Mouse (Mus musculus): Measurements from ENCODE around the gene Nmi. TPM values are rescaled to one million over a fixed set of nuclear protein-coding genes. Genes with fewer than 3 reads are reported as not detected.

Gene Nmi
- polyA plus RNA-seq, 1 experiment from 2014 or later: 4.7 TPM

- no peak overlapping the region for H3K4me2 ChIP-seq (replicated peaks)
- 0 out of 2 replicates have a peak, but pooled peaks cover 3% of the 10 kb centered on the region for H3K27me3 ChIP-seq (ENCODE audit: control insufficient read depth, insufficient read depth, low read length)
- 94% methylated on average over 7 of the region's 7 CpGs for WGBS
- H3K4me3 ChIP-seq (replicated peaks; ENCODE audit: low read length): no peak overlapping the region
- H3K36me3 ChIP-seq (replicated peaks; ENCODE audit: control insufficient read depth, insufficient read depth): no peaks in the 10 kb centered on the region
- ATAC-seq (ENCODE audit: low FRiP score): no peak
- no peak overlapping the region for H3K9ac ChIP-seq
- DNase-seq (ENCODE audit: low spot score): no peak
- no peaks in the 10 kb centered on the region for H3K9me3 ChIP-seq (ENCODE audit: control insufficient read depth, low read length)
- H3K27ac ChIP-seq: no peak overlapping the region
- H3K4me1 ChIP-seq (replicated peaks; ENCODE audit: control insufficient read depth, insufficient read depth, low read length): no peaks in the 10 kb centered on the region
These were observed 37.4 kb downstream of the Nmi start for GRCm38 (mm10) chr2:51935921-51936320.

- Histone ChIP-seq H3K36me3 (replicated peaks; ENCODE audit: control insufficient read depth, insufficient read depth) (no peaks in the 10 kb centered on the region), H3K9ac (peak within 1 kb of the TSS; percentile 60), H3K27ac (no peak within 1 kb of the TSS), H3K27me3 (ENCODE audit: control insufficient read depth, insufficient read depth, low read length) (0 out of 2 replicates have a peak, but pooled peaks cover 3% of the 10 kb centered on the region), H3K4me3 (replicated peaks; ENCODE audit: low read length) (peak within 1 kb of the TSS; percentile 45), H3K9me3 (ENCODE audit: control insufficient read depth, low read length) (no peaks in the 10 kb centered on the region), H3K4me2 (replicated peaks) (peak within 1 kb of the TSS; percentile 87), H3K4me1 (replicated peaks; ENCODE audit: control insufficient read depth, insufficient read depth, low read length) (no peaks in the 10 kb centered on the region)
- WGBS: 2% methylated on average over 48 of the region's 48 CpGs
- DNase-seq (ENCODE audit: low spot score): peak; percentile 72
- peak; percentile 91 for ATAC-seq (ENCODE audit: low FRiP score)
These were observed 38.5 kb downstream of the Nmi start, which contains the start of gene Rbm43 for GRCm38 (mm10) chr2:51934574-51935334. Rbm43 (minus strand) TSS chr2:51935163.

GRCm38 (mm10) chr2:51933341-51934134 is 39.8 kb downstream of the Nmi start:
- WGBS: 59% methylated on average over 10 of the region's 12 CpGs
- no peak overlapping the region for H3K4me3 ChIP-seq (replicated peaks; ENCODE audit: low read length)
- no peak overlapping the region for H3K9ac ChIP-seq
- H3K4me2 ChIP-seq (replicated peaks): peak overlapping the region; percentile 87; the same call in 1 of the 2 replicates
- DNase-seq (ENCODE audit: low spot score) (no peak), ATAC-seq (ENCODE audit: low FRiP score) (no peak)
- H3K4me1 ChIP-seq (replicated peaks; ENCODE audit: control insufficient read depth, insufficient read depth, low read length): no peaks in the 10 kb centered on the region
- H3K27me3 ChIP-seq (ENCODE audit: control insufficient read depth, insufficient read depth, low read length): 0 out of 2 replicates have a peak, but pooled peaks cover 3% of the 10 kb centered on the region
- H3K9me3 ChIP-seq (ENCODE audit: control insufficient read depth, low read length): no peaks in the 10 kb centered on the region
- no peak overlapping the region for H3K27ac ChIP-seq
- no peaks in the 10 kb centered on the region for H3K36me3 ChIP-seq (replicated peaks; ENCODE audit: control insufficient read depth, insufficient read depth)

- Histone ChIP-seq H3K9ac (no peak overlapping the region), H3K4me1 (replicated peaks; ENCODE audit: control insufficient read depth, insufficient read depth, low read length) (no peaks in the 10 kb centered on the region), H3K27me3 (ENCODE audit: control insufficient read depth, insufficient read depth, low read length) (0 out of 2 replicates have a peak, but pooled peaks cover 3% of the 10 kb centered on the region), H3K9me3 (ENCODE audit: control insufficient read depth, low read length) (no peaks in the 10 kb centered on the region), H3K36me3 (replicated peaks; ENCODE audit: control insufficient read depth, insufficient read depth) (no peaks in the 10 kb centered on the region), H3K4me2 (replicated peaks) (no peak overlapping the region), H3K27ac (no peak overlapping the region), H3K4me3 (replicated peaks; ENCODE audit: low read length) (no peak overlapping the region)
- ATAC-seq (ENCODE audit: low FRiP score) (no peak), DNase-seq (ENCODE audit: low spot score) (no peak)
- WGBS: 92% methylated on average over 7 of the region's 7 CpGs
These were observed 42.1 kb downstream of the Nmi start for GRCm38 (mm10) chr2:51931241-51931640.

- Histone ChIP-seq H3K9ac (no peak overlapping the region), H3K4me1 (replicated peaks; ENCODE audit: control insufficient read depth, insufficient read depth, low read length) (no peaks in the 10 kb centered on the region), H3K9me3 (ENCODE audit: control insufficient read depth, low read length) (no peaks in the 10 kb centered on the region), H3K36me3 (replicated peaks; ENCODE audit: control insufficient read depth, insufficient read depth) (no peaks in the 10 kb centered on the region), H3K27ac (no peak overlapping the region), H3K4me3 (replicated peaks; ENCODE audit: low read length) (no peak overlapping the region), H3K27me3 (ENCODE audit: control insufficient read depth, insufficient read depth, low read length) (no peaks in the 10 kb centered on the region), H3K4me2 (replicated peaks) (no peak overlapping the region)
- DNase-seq (ENCODE audit: low spot score): peak; percentile 90
- 4% methylated on average over 5 of the region's 5 CpGs for WGBS
- peak; percentile 87 for ATAC-seq (ENCODE audit: low FRiP score)
These were observed 58.2 kb downstream of the Nmi start for GRCm38 (mm10) chr2:51914944-51915680.

- DNase-seq (ENCODE audit: low spot score) (no peak), ATAC-seq (ENCODE audit: low FRiP score) (no peak)
- WGBS: 55% methylated on average over 7 of the region's 7 CpGs
These were observed 58.8 kb downstream of the Nmi start for GRCm38 (mm10) chr2:51914532-51914931.

GRCm38 (mm10) chr2:51912740-51913139 is 60.6 kb downstream of the Nmi start:
- Histone ChIP-seq H3K9me3 (ENCODE audit: control insufficient read depth, low read length) (no peaks in the 10 kb centered on the region), H3K27me3 (ENCODE audit: control insufficient read depth, insufficient read depth, low read length) (no peaks in the 10 kb centered on the region), H3K36me3 (replicated peaks; ENCODE audit: control insufficient read depth, insufficient read depth) (no peaks in the 10 kb centered on the region), H3K4me1 (replicated peaks; ENCODE audit: control insufficient read depth, insufficient read depth, low read length) (no peaks in the 10 kb centered on the region), H3K4me2 (replicated peaks) (no peak overlapping the region), H3K27ac (no peak overlapping the region), H3K9ac (no peak overlapping the region), H3K4me3 (replicated peaks; ENCODE audit: low read length) (no peak overlapping the region)
- ATAC-seq (ENCODE audit: low FRiP score): no peak
- WGBS: 39% methylated on average over 6 of the region's 6 CpGs
- DNase-seq (ENCODE audit: low spot score): no peak

More at GRCm38 (mm10) chr2:51914532-51914931, 58.8 kb downstream of the Nmi start:
- Histone ChIP-seq H3K4me2 (replicated peaks) (no peak overlapping the region), H3K27ac (no peak overlapping the region), H3K27me3 (ENCODE audit: control insufficient read depth, insufficient read depth, low read length) (no peaks in the 10 kb centered on the region), H3K9me3 (ENCODE audit: control insufficient read depth, low read length) (no peaks in the 10 kb centered on the region), H3K9ac (no peak overlapping the region), H3K4me1 (replicated peaks; ENCODE audit: control insufficient read depth, insufficient read depth, low read length) (no peaks in the 10 kb centered on the region), H3K36me3 (replicated peaks; ENCODE audit: control insufficient read depth, insufficient read depth) (no peaks in the 10 kb centered on the region), H3K4me3 (replicated peaks; ENCODE audit: low read length) (no peak overlapping the region)

GRCm38 (mm10) chr2:51911864-51912263 is 61.4 kb downstream of the Nmi start:
- no peaks in the 10 kb centered on the region for H3K4me1 ChIP-seq (replicated peaks; ENCODE audit: control insufficient read depth, insufficient read depth, low read length)
- no peak overlapping the region for H3K27ac ChIP-seq
- DNase-seq (ENCODE audit: low spot score) (no peak), ATAC-seq (ENCODE audit: low FRiP score) (no peak)
- H3K4me2 ChIP-seq (replicated peaks): no peak overlapping the region
- H3K27me3 ChIP-seq (ENCODE audit: control insufficient read depth, insufficient read depth, low read length): no peaks in the 10 kb centered on the region
- H3K9me3 ChIP-seq (ENCODE audit: control insufficient read depth, low read length): no peaks in the 10 kb centered on the region
- 84% methylated on average over 2 of the region's 2 CpGs for WGBS
- H3K9ac ChIP-seq: no peak overlapping the region
- no peaks in the 10 kb centered on the region for H3K36me3 ChIP-seq (replicated peaks; ENCODE audit: control insufficient read depth, insufficient read depth)
- H3K4me3 ChIP-seq (replicated peaks; ENCODE audit: low read length): no peak overlapping the region
